Mouse (Mus musculus) thymus, adult 18-20 months (tissue): ENCODE results near the gene Shcbp1.
"Not testable (repeated sequence)": the region's sequence is repeated elsewhere in the genome, so short reads cannot be mapped to it uniquely, and the experiment has no call there.

ENCODE experiments used
- DNase-seq, 2 experiments: peaks; one replicate each; pipeline ENCODE4 v3.0.0; 2022; ENCODE audit warnings: mixed read lengths in 2 of 2

Gene Shcbp1

GRCm38 (mm10) chr8:4779254-4780055 lies at the start of gene Shcbp1:
TSS of gene Shcbp1 (minus strand) at chr8:4779567.
- DNase-seq: peak; percentile 70 to 81

GRCm38 (mm10) chr8:4808831-4809230 lies 29.5 kb upstream of the Shcbp1 start:
- no peak for DNase-seq

GRCm38 (mm10) chr8:4800524-4801122 lies 21.3 kb upstream of the Shcbp1 start:
- no peak for DNase-seq

GRCm38 (mm10) chr8:4778266-4778665 lies 1.1 kb downstream of the Shcbp1 start:
- peak; percentile 4 to 5 for DNase-seq

- no peak for DNase-seq
Observed at GRCm38 (mm10) chr8:4764751-4765150, 14.6 kb downstream of the Shcbp1 start.

- no peak for DNase-seq
Observed at GRCm38 (mm10) chr8:4753048-4753447, 26.3 kb downstream of the Shcbp1 start.

GRCm38 (mm10) chr8:4730942-4731341 lies 48.4 kb downstream of the Shcbp1 start:
- DNase-seq: no peak

- DNase-seq: no peak
Observed at GRCm38 (mm10) chr8:4715546-4715945, 63.8 kb downstream of the Shcbp1 start.

- DNase-seq: not testable (repeated sequence)
Observed at GRCm38 (mm10) chr8:4708346-4708745, 71.0 kb downstream of the Shcbp1 start.

- DNase-seq: not testable (repeated sequence)
Observed at GRCm38 (mm10) chr8:4707916-4708315, 71.5 kb downstream of the Shcbp1 start.

GRCm38 (mm10) chr8:4691634-4692033 lies 87.7 kb downstream of the Shcbp1 start:
- DNase-seq: no peak
